Mouse (Mus musculus) liver, embryonic 14.5 days (tissue): ENCODE data around the gene Fam8a1. TPM values are rescaled to one million over a fixed set of nuclear protein-coding genes. Genes with fewer than 3 reads are reported as not detected.

Experiments used
- ATAC-seq: fragments of 200-750 bp; cut with Nextera tagmentation; 2 replicates; pipeline ENCODE4 v1.8.0; 2017; ENCODE audit warnings: moderate number of reproducible peaks, mild to moderate bottlenecking, moderate library complexity; ENCODE audit not compliant: insufficient read depth
- DNase-seq, 3 experiments: peaks; one replicate each; pipeline ENCODE4 v3.0.0-alpha.2; 2012 to 2013; ENCODE audit warnings: low read depth in 3 of 3, low spot score in 3 of 3
- H3K27ac ChIP-seq: fragments of 300-500 bp; sonication (generic); 2 replicates; pipeline ENCODE4 v1.5.1; 2014; ENCODE audit warnings: moderate library complexity, mild to moderate bottlenecking, control low read depth, inconsistent platforms
- H3K27me3 ChIP-seq: fragments of 300-500 bp; sonication (generic); 2 replicates; pipeline ENCODE4 v1.6.1; 2014; ENCODE audit warnings: mild to moderate bottlenecking, low read length, moderate library complexity; ENCODE audit not compliant: control insufficient read depth, insufficient read depth
- H3K36me3 ChIP-seq: fragments of 300-500 bp; sonication (generic); replicated peaks from 2 replicates; pipeline ENCODE4 v1.6.1; 2014; ENCODE audit warnings: low read depth; ENCODE audit not compliant: control insufficient read depth, insufficient read depth
- H3K4me1 ChIP-seq, 2 experiments: fragments of 200-500 bp in 1 of 2; fragments of 300-500 bp in 1 of 2; sonication (generic) in 1 of 2; replicated peaks; 2 replicates each; pipeline ENCODE4 v1.6.1; 2012 to 2014; ENCODE audit warnings: antibody characterized with exemption in 1 of 2, inconsistent platforms in 1 of 2, low read length in 1 of 2; ENCODE audit not compliant: control insufficient read depth in 2 of 2, insufficient read depth in 2 of 2
- H3K4me2 ChIP-seq: fragments of 300-500 bp; sonication (generic); 2 replicates; pipeline ENCODE4 v1.6.1; 2014; ENCODE audit warnings: low read depth, mild to moderate bottlenecking, control low read depth, moderate library complexity
- H3K4me3 ChIP-seq, 2 experiments: fragments of 200-500 bp in 1 of 2; fragments of 300-500 bp in 1 of 2; sonication (generic) in 1 of 2; 2 replicates each; pipeline ENCODE4 v1.5.1; 2012 to 2014; ENCODE audit warnings: low read depth in 2 of 2, low read length in 2 of 2, mild to moderate bottlenecking in 2 of 2, control low read depth in 1 of 2, inconsistent platforms in 1 of 2, moderate library complexity in 1 of 2; ENCODE audit not compliant: insufficient read depth in 1 of 2
- H3K9ac ChIP-seq: fragments of 300-500 bp; sonication (generic); replicated peaks from 2 replicates; pipeline ENCODE4 v1.6.1; 2014; ENCODE audit warnings: mild to moderate bottlenecking, control low read depth, moderate library complexity
- H3K9me3 ChIP-seq: fragments of 300-500 bp; sonication (generic); 2 replicates; pipeline ENCODE4 v1.6.1; 2016; ENCODE audit warnings: low read length, mixed read lengths; ENCODE audit not compliant: control insufficient read depth
- CTCF ChIP-seq: IDR thresholded peaks from 2 replicates; pipeline ENCODE4 v1.5.1; 2016; ENCODE audit warnings: antibody characterized with exemption, low read depth, control low read depth
- EP300 ChIP-seq: IDR thresholded peaks from 2 replicates; pipeline ENCODE4 v1.6.1; 2016; ENCODE audit warnings: antibody characterized with exemption, low read depth
- WGBS: fragments of 180-500 bp; shearing (Covaris S2); extraction: QIAGEN DNeasy Blood & Tissue Kit; methylation state at CpG from one replicate; pipeline ENCODE4 v1.1.7; 2014; ENCODE audit not compliant: insufficient replicate concordance; 5-methylcytosine and 5-hydroxymethylcytosine counted together
- polyA plus RNA-seq, 2 experiments: library from polyadenylated mRNA; depleted of rRNA in 1 of 2; stranded (reverse) in 1 of 2; unstranded in 1 of 2; fragments of >200 nt; fragmentation: Nextera tagmentation in 1 of 2; extraction: Ambion mirVana in 1 of 2; gene quantifications; 2 replicates each; pipeline versions ENCODE4 v1.2.1 to v1.2.3; 2012 to 2014

Fam8a1 gene
- polyA plus RNA-seq, 2 experiments: 2.6 to 7.7 TPM

DNA sequence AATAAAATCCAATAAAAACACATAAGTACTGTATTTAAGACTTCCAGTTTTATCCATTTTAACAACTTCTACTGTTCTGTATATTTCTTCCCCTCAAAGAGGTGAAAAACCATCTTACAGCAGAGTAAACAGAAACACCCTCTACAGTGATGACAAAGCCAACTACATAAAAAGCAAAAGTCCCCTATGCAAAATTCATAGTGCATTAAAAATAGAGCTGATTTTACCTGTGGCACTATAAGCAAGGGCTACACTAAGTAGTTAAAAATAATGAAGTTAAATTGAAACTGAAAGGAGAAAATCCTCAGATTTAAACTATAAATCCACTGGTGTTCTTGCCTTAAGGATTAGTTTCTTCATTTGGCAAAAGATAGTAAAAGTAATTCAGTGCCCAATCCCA is 51.7 kb downstream of the Fam8a1 start:
- Histone ChIP-seq H3K4me3 (no peak overlapping the region), H3K9me3 (no peaks in the 10 kb centered on the region), H3K36me3 (peaks cover 11% of the 10 kb centered on the region), H3K4me2 (no peak overlapping the region), H3K27ac (no peak overlapping the region), H3K9ac (no peak overlapping the region), H3K4me1 (peaks cover 29 to 32% of the 10 kb centered on the region in 2 experiments), H3K27me3 (no peaks in the 10 kb centered on the region)
- ATAC-seq: no peak
- DNase-seq: no peak
- TF ChIP-seq CTCF: no peak
- no peak for TF ChIP-seq EP300

DNA sequence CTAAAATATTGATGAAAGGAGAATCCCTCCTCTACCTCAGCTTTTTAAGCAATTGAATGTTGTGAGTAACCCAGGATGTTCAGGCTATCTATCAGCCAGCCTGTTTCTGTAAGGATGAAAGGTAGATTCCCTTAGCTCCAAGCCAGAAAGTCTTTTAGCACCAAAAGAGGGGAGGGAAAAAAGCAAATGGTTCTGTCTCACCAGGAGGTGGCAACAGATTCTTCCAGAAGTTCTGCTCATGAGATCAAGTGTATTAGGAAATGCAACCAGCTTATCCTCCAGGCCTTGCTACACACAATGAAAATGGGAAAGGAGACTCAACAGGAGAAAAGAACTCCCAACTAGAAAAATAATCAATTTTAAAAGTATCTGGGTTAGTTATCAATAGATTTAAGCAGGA is 55.0 kb downstream of the Fam8a1 start:
- TF ChIP-seq CTCF (peak; percentile 39; the same call in 1 of the 2 replicates), EP300 (no peak)
- DNase-seq: peak in 1 of 3 experiments; percentile 29
- no peak for ATAC-seq
- peaks cover 20 to 28% of the 10 kb centered on the region in 2 experiments for H3K4me1 ChIP-seq
- H3K36me3 ChIP-seq: no peaks in the 10 kb centered on the region
- peak overlapping the region; percentile 69 for H3K9ac ChIP-seq
- H3K27ac ChIP-seq: peak overlapping the region; percentile 93
- no peaks in the 10 kb centered on the region for H3K27me3 ChIP-seq
- peak overlapping the region; percentile 70 to 98; a peak in 3 of 4 replicates for H3K4me3 ChIP-seq
- H3K9me3 ChIP-seq: no peaks in the 10 kb centered on the region
- peak overlapping the region; percentile 79 for H3K4me2 ChIP-seq

DNA sequence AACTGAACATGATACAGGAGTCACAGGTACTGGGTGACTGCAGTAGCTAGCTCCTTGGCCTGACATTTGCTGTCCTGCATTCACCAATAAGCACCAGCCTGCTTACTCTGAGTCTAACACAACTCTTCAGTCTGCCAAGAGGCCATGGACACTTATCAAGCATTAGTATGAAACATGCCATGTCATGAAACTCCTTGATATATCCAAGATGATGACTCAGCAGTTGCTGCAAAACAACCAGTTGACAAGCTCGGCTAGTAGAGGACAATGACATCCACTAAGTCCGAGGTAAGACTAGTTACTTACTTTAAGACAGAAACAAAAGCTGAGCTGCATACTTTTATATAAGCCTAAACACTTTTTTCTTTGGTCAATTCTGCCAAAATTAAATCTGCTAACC is 55.9 kb downstream of the Fam8a1 start:
- Histone ChIP-seq H3K4me3 (peak overlapping the region; percentile 70 to 98), H3K4me1 (peaks cover 20 to 25% of the 10 kb centered on the region in 2 experiments), H3K27me3 (no peaks in the 10 kb centered on the region), H3K36me3 (no peaks in the 10 kb centered on the region), H3K4me2 (peak overlapping the region; percentile 79), H3K27ac (peak overlapping the region; percentile 93), H3K9ac (peak overlapping the region; percentile 69), H3K9me3 (no peaks in the 10 kb centered on the region)
- WGBS: 6% methylated on average over 2 of the region's 2 CpGs
- peak; percentile 27 for ATAC-seq
- peak; percentile 91 to 92 (median 91) for DNase-seq
- peak; percentile 66 for TF ChIP-seq EP300
- TF ChIP-seq CTCF: no peak

DNA sequence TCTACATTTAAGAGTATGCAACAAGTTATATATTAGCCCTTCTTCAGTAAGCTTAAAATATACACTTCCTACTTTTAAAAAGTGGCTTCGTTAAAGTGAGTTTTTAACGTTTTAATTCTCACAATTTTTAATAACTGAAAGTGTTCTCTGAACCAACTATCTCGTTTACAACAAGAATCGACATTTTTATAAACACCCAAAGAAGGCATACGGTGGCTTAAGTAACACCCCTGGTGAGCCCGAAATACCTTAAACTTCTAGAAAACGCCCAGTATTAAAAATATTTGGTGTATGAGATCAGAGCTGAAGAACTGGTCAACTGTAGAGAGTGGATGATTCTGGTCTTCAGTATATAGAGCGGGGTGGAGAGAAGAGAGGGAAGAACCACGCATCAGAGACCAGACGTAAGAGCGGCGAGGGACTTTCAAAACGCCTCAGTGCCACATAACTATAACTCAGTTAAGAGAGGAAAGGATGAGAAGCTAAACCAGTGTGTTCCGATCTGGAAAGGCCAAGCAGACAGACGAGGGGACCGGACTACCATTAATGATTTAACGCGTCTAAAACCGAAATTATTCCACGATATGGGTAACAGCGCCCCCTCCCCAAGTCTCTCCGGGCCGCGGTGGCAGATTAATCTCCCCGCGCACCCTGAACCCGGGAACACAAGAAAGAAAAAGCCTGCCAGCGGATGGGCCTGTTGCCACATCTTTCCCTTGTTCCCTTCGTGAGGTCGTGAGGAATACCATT is 57.1 kb downstream of the Fam8a1 start:
- under 1% methylated on average over 30 of the region's 30 CpGs for WGBS
- H3K4me3 ChIP-seq: peak overlapping the region; percentile 70 to 98
- peaks cover 18 to 20% of the 10 kb centered on the region in 2 experiments for H3K4me1 ChIP-seq
- peak overlapping the region; percentile 89 for H3K9ac ChIP-seq
- H3K27ac ChIP-seq: peak overlapping the region; percentile 90
- TF ChIP-seq EP300: no peak
- no peak for TF ChIP-seq CTCF
- H3K27me3 ChIP-seq: no peaks in the 10 kb centered on the region
- no peaks in the 10 kb centered on the region for H3K36me3 ChIP-seq
- no peaks in the 10 kb centered on the region for H3K9me3 ChIP-seq
- peak in 1 of 3 experiments; percentile 19 for DNase-seq
- ATAC-seq: no peak
- H3K4me2 ChIP-seq: peak overlapping the region; percentile 84

DNA sequence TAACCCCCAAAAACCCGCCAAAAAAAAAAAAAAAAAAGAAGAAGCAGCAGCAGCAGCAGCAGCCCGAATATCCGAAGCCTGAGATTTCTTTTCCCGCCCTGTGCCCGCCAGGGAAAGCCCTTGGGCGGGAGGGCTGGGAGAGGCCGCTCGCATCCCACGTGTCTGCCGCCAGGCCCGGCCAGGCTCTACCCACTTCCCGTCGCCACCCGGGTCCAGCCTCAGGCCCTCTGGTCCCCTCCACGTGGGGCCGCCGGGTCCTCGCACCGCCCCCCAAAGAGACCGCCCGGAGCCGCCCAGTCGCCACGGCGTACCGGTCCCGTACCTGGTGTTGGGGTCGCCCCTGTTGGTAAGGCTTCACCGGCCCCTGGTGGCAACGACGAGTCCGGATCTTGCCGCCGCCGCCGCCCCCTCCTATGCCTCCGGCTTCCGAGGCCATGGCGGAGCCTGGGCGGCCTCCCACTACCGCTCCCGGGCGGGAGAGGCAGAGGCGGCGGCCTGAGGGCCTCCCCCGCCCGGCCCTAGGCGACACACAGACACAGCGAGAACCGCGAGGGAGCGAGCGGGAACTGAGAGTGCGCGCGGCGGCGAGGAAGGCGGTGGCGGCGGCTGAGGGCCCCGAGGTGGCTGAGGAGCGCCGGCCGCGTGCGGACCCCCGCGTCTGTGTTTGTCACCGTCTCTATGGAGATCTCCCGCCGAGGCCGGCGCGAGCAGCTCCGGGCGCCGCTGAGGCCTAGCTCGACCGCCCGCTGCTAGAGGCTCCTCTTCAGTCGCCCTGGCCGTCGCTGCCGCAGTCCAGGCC is 57.9 kb downstream of the Fam8a1 start:
- TF ChIP-seq EP300 (no peak), CTCF (no peak)
- H3K27ac ChIP-seq: peak overlapping the region; percentile 90

More for the DNA sequence above, 57.9 kb downstream of the Fam8a1 start:
- Histone ChIP-seq H3K9ac (peak overlapping the region; percentile 89), H3K27me3 (no peaks in the 10 kb centered on the region), H3K4me1 (peaks cover 15% of the 10 kb centered on the region in 2 experiments), H3K4me3 (peak overlapping the region; percentile 70 to 98), H3K36me3 (no peaks in the 10 kb centered on the region), H3K9me3 (no peaks in the 10 kb centered on the region), H3K4me2 (peak overlapping the region; percentile 84)
- ATAC-seq (peak; percentile 68), DNase-seq (peak in 2 of 3 experiments; percentile 51 to 52)
- WGBS: under 1% methylated on average over 84 of the region's 85 CpGs

Other genes with a start within 250 kb of the Fam8a1 start
- 0.40 and 0.55 TPM in 2 replicates for gene Cap2, start 167.7 kb upstream of the Fam8a1 start, polyA plus RNA-seq (2012; rRNA removed)
- gene Cap2, start 167.7 kb upstream of the Fam8a1 start, polyA plus RNA-seq (2014; fragmentation: Nextera tagmentation; extraction: Ambion mirVana): 0.55 and 0.92 TPM in 2 replicates
- gene Nup153, start 58.4 kb downstream of the Fam8a1 start, polyA plus RNA-seq (2012; rRNA removed): 32.6 and 37.9 TPM in 2 replicates
- 21.0 and 21.6 TPM in 2 replicates for gene Nup153, start 58.4 kb downstream of the Fam8a1 start, polyA plus RNA-seq (2014; fragmentation: Nextera tagmentation; extraction: Ambion mirVana)